Mouse (Mus musculus): ENCODE measurements at regions not wholly inside any gene's neighbourhood (a gene's known extent, or its start where the extent isn't known, plus 50 kb on each side); places are given as distances from the start of the nearest gene placed in this dataset.

- TF ChIP-seq CTCF (IDR thresholded peaks at IDR 0.05; ENCODE audit: borderline replicate concordance, insufficient read depth, low read length) (no peak), POLR2A (IDR thresholded peaks at IDR 0.05; ENCODE audit: low read depth, low read length) (no peak)
Observed at GRCm38 (mm10) chr7:34587239-34587638, 69.3 kb downstream of the Kctd15 start.

Data from embryonic fibroblast, embryonic 13.5 days (primary cell).